Mouse (Mus musculus): ENCODE measurements around the gene Upp1. TPM values are rescaled to one million over a fixed set of nuclear protein-coding genes. Genes with fewer than 3 reads are reported as not detected.

The Upp1 gene
- polyA plus RNA-seq, 1 experiment from 2014 or later = 3.2 TPM

Other genes starting within 250 kb of the Upp1 start
- gene Pkd1l1, start 144.8 kb upstream of the Upp1 start, polyA plus RNA-seq (2015; fragmentation: Nextera tagmentation; extraction: Ambion mirVana) = 0.04 and 0.09 TPM in 2 replicates
- 13.8 and 14.5 TPM in 2 replicates for gene Hus1, start 106.9 kb upstream of the Upp1 start, polyA plus RNA-seq (2015; fragmentation: Nextera tagmentation; extraction: Ambion mirVana)
- 0.75 and 0.93 TPM in 2 replicates for gene Gm11992, start 69.5 kb upstream of the Upp1 start, polyA plus RNA-seq (2015; fragmentation: Nextera tagmentation; extraction: Ambion mirVana)
- gene Sun3, start 69.1 kb upstream of the Upp1 start, polyA plus RNA-seq (2015; fragmentation: Nextera tagmentation; extraction: Ambion mirVana) = not detected in 2 replicates
- gene Abca13, start 73.8 kb downstream of the Upp1 start, polyA plus RNA-seq (2015; fragmentation: Nextera tagmentation; extraction: Ambion mirVana) = 0.01 and 0.14 TPM in 2 replicates